Mouse (Mus musculus): ENCODE measurements around the gene Slc4a1. TPM values are rescaled to one million over a fixed set of nuclear protein-coding genes. Genes with fewer than 3 reads are reported as not detected.
A peak's percentile ranks its signal among the peaks of the same experiment; 100 is the strongest.

Gene Slc4a1
- polyA plus RNA-seq, 1 experiment from 2014 or later = 6.9 TPM

- Histone ChIP-seq H3K9ac (no peak overlapping the region), H3K27ac (ENCODE audit: low read depth) (no peak overlapping the region), H3K9me3 (ENCODE audit: low read depth, low read length) (no peaks in the 10 kb centered on the region), H3K36me3 (ENCODE audit: insufficient read depth) (peaks cover 12% of the 10 kb centered on the region), H3K4me3 (ENCODE audit: low read depth, low read length) (no peak overlapping the region), H3K27me3 (ENCODE audit: insufficient read depth, low read length) (peaks cover 47% of the 10 kb centered on the region), H3K4me2 (no peak overlapping the region), H3K4me1 (ENCODE audit: insufficient read depth) (peaks cover 10% of the 10 kb centered on the region)
- no peak for TF ChIP-seq CTCF (IDR thresholded peaks at IDR 0.05; ENCODE audit: low read depth)
- DNase-seq = peak; percentile 69
- 0 out of 2 replicates have a peak, but pooled peaks have one; percentile 25 for ATAC-seq (ENCODE audit: insufficient read depth)
- 72% methylated on average over 20 of the region's 20 CpGs for WGBS
Observed at GRCm38 (mm10) chr11:102398007-102398825, 32.2 kb upstream of the Slc4a1 start.

DNA sequence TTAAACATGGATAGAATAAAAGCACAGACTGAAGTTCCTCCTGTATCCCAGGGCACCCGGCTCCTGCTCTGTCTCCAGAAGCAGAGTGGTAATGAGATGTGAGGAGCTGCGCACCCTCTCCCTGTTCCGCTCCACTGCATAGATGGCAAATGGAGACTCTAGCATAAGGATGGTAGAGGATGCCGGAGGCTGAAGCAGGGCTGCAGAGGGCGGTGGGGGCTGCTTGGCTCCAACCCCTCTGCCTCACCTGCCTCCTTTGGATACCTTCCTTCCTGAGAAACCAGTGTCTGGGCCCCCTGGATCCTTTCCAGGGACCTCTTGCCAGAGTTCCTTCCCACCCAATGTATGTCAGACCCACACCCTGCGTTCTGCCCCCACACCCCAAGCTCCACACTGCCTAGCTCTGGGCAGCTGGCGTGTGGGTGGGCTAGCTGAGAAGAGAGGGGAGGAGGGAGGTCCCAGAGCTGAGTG is 30.7 kb upstream of the Slc4a1 start:
- 71% methylated on average over 7 of the region's 7 CpGs for WGBS
- no peak for TF ChIP-seq CTCF (IDR thresholded peaks at IDR 0.05; ENCODE audit: low read depth)
- Histone ChIP-seq H3K4me1 (ENCODE audit: insufficient read depth) (peaks cover 16% of the 10 kb centered on the region), H3K9me3 (ENCODE audit: low read depth, low read length) (no peaks in the 10 kb centered on the region), H3K4me3 (ENCODE audit: low read depth, low read length) (no peak overlapping the region), H3K27me3 (ENCODE audit: insufficient read depth, low read length) (peaks cover 45% of the 10 kb centered on the region), H3K9ac (no peak overlapping the region), H3K4me2 (no peak overlapping the region), H3K27ac (ENCODE audit: low read depth) (no peak overlapping the region), H3K36me3 (ENCODE audit: insufficient read depth) (no peaks in the 10 kb centered on the region)
- ATAC-seq (ENCODE audit: insufficient read depth) (no peak), DNase-seq (no peak)

DNA sequence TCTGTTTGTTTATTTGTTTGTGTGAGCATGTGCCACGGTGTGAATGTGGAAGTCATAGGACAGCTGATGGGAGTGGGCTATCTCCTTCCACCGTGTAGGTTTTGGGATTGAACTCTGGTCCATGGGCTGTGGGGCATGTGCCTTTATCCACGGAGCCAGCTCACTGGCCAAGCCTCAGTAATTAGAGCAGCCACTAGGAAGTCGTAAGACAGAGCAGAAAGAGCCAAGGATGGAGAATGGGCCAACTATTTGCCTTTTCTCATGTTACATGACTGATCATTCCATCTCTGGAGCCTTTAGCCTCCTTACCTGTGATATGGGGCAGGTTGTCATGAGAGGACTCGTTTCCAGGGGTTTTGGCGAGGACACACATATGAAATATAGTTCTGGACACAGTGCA is 30.3 kb upstream of the Slc4a1 start:
- H3K4me1 ChIP-seq (ENCODE audit: insufficient read depth) = peaks cover 16% of the 10 kb centered on the region
- no peak overlapping the region for H3K27ac ChIP-seq (ENCODE audit: low read depth)
- 48% methylated on average over 6 of the region's 6 CpGs for WGBS
- H3K4me3 ChIP-seq (ENCODE audit: low read depth, low read length) = no peak overlapping the region
- no peaks in the 10 kb centered on the region for H3K36me3 ChIP-seq (ENCODE audit: insufficient read depth)
- H3K9ac ChIP-seq = no peak overlapping the region
- ATAC-seq (ENCODE audit: insufficient read depth) (no peak), DNase-seq (no peak)
- H3K4me2 ChIP-seq = no peak overlapping the region
- H3K27me3 ChIP-seq (ENCODE audit: insufficient read depth, low read length) = peaks cover 41% of the 10 kb centered on the region
- TF ChIP-seq CTCF (IDR thresholded peaks at IDR 0.05; ENCODE audit: low read depth) = no peak
- no peaks in the 10 kb centered on the region for H3K9me3 ChIP-seq (ENCODE audit: low read depth, low read length)

- Histone ChIP-seq H3K4me1 (ENCODE audit: insufficient read depth) (peaks cover 16% of the 10 kb centered on the region), H3K27me3 (ENCODE audit: insufficient read depth, low read length) (peaks cover 32% of the 10 kb centered on the region), H3K36me3 (ENCODE audit: insufficient read depth) (no peaks in the 10 kb centered on the region), H3K9ac (no peak overlapping the region), H3K9me3 (ENCODE audit: low read depth, low read length) (no peaks in the 10 kb centered on the region), H3K4me2 (no peak overlapping the region), H3K4me3 (ENCODE audit: low read depth, low read length) (no peak overlapping the region), H3K27ac (ENCODE audit: low read depth) (no peak overlapping the region)
- 7% methylated on average over 5 of the region's 5 CpGs for WGBS
- no peak for TF ChIP-seq CTCF (IDR thresholded peaks at IDR 0.05; ENCODE audit: low read depth)
- ATAC-seq (ENCODE audit: insufficient read depth) (no peak), DNase-seq (no peak)
Observed at GRCm38 (mm10) chr11:102395250-102395649, 29.2 kb upstream of the Slc4a1 start.

DNA sequence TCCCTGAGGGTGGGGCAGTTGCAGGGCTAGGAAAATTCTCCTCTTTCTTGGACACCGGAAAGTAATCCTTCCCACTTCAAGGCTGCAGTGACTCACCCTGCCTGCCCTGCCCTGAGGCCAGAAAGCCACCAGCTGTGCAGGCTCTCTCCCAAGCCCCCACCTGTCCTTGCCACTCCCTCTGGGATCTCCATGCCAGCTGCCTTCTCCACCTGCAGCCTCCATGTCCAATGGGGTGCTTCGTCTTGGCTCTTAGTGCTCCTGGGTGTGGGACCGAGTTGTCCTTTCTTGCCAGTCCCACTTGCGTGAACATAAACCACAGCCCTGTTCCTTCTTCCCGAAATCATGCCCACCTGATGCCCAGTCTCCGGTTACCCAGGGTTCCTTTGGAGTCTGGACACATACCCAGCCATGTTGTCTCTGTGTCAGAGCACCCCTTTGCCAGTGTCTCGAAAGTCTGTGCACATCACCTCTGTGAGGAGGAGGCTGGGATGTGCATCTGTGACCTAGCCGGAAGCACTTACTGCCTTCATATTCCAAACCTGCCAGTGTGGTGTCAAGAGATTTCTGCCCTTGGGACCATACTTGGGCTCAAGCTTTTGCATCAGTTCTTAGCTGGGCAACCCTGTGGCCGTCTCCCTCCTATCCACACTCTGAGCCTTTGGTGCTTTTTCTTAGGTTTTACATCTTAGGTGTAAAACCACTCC is 28.6 kb upstream of the Slc4a1 start:
- H3K4me3 ChIP-seq (ENCODE audit: low read depth, low read length) = no peak overlapping the region
- H3K4me2 ChIP-seq = no peak overlapping the region
- H3K27me3 ChIP-seq (ENCODE audit: insufficient read depth, low read length) = peaks cover 25% of the 10 kb centered on the region
- WGBS = 80% methylated on average over 9 of the region's 9 CpGs
- no peak for ATAC-seq (ENCODE audit: insufficient read depth)
- DNase-seq = no peak
- no peak for TF ChIP-seq CTCF (IDR thresholded peaks at IDR 0.05; ENCODE audit: low read depth)
- no peak overlapping the region for H3K27ac ChIP-seq (ENCODE audit: low read depth)
- no peaks in the 10 kb centered on the region for H3K36me3 ChIP-seq (ENCODE audit: insufficient read depth)
- no peak overlapping the region for H3K9ac ChIP-seq
- H3K4me1 ChIP-seq (ENCODE audit: insufficient read depth) = peaks cover 13% of the 10 kb centered on the region
- H3K9me3 ChIP-seq (ENCODE audit: low read depth, low read length) = no peaks in the 10 kb centered on the region

DNA sequence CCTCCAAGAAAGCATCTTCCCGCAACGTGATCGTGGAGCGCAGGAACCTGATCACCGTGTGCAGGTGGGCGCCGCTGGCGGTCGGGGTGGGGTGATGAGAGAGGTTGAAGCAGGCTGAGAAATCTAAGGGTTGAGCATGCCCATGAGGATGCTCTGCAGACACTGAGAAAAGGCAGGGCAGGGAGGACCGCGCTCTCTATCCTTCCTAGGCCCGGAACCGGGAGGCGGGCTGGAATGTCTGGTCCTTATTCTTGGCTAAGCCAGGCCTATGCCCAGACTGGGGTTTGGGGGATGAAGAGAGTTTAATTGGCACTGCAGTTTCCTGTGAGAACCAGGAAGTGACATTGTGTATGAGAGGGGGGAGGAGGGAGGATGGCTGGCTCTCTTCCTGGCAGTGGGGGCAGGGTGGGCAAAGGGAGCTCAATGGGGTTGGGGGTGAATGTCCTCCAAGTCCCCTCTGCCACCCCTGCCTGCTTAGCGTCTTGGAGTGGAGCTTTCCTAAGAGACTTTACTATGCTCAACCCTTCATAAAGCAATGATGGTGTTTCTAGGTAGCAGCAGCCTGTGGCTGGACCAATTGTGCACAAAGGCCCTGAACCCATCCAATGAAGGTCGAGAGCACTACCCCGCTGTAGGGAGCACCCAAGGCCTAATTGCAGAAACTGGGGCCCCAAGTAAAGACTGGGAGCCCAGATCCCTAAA is 27.9 kb upstream of the Slc4a1 start:
- no peak overlapping the region for H3K9ac ChIP-seq

More for the DNA sequence above, 27.9 kb upstream of the Slc4a1 start:
- WGBS = 8% methylated on average over 17 of the region's 17 CpGs
- Histone ChIP-seq H3K4me3 (ENCODE audit: low read depth, low read length) (peak overlapping the region; percentile 34), H3K27ac (ENCODE audit: low read depth) (no peak overlapping the region), H3K36me3 (ENCODE audit: insufficient read depth) (no peaks in the 10 kb centered on the region), H3K27me3 (ENCODE audit: insufficient read depth, low read length) (peaks cover 18% of the 10 kb centered on the region), H3K9me3 (ENCODE audit: low read depth, low read length) (no peaks in the 10 kb centered on the region), H3K4me2 (peak overlapping the region; percentile 80), H3K4me1 (ENCODE audit: insufficient read depth) (peaks cover 11% of the 10 kb centered on the region)
- ATAC-seq (ENCODE audit: insufficient read depth) (peak; percentile 30), DNase-seq (no peak)
- no peak for TF ChIP-seq CTCF (IDR thresholded peaks at IDR 0.05; ENCODE audit: low read depth)

All from lung, embryonic 14.5 days (tissue).